Mouse (Mus musculus) hindbrain, embryonic 16.5 days (tissue): ENCODE data around the gene Crat. TPM values are rescaled to one million over a fixed set of nuclear protein-coding genes. Genes with fewer than 3 reads are reported as not detected.

ENCODE experiments used
- ATAC-seq: fragments of 200-750 bp; cut with Nextera tagmentation; 2 replicates; pipeline ENCODE4 v1.8.0; 2017; ENCODE audit warnings: moderate TSS enrichment, moderate library complexity
- H3K27ac ChIP-seq: fragments of 300-500 bp; sonication (generic); 2 replicates; pipeline ENCODE4 v1.5.1; 2014; ENCODE audit warnings: low read depth, mild to moderate bottlenecking, control low read depth, low read length, moderate library complexity
- H3K27me3 ChIP-seq: fragments of 300-500 bp; sonication (generic); replicated peaks from 2 replicates; pipeline ENCODE4 v1.6.1; 2014; ENCODE audit warnings: low read length; ENCODE audit not compliant: control insufficient read depth, insufficient read depth
- H3K36me3 ChIP-seq: fragments of 300-500 bp; sonication (generic); 2 replicates; pipeline ENCODE4 v1.6.1; 2014; ENCODE audit warnings: mild to moderate bottlenecking, low read length, moderate library complexity, mixed read lengths; ENCODE audit not compliant: control insufficient read depth, insufficient read depth
- H3K4me1 ChIP-seq: fragments of 300-500 bp; sonication (generic); 2 replicates; pipeline ENCODE4 v1.6.1; 2014; ENCODE audit warnings: low read depth, low read length; ENCODE audit not compliant: control insufficient read depth, insufficient read depth
- H3K4me2 ChIP-seq: fragments of 300-500 bp; sonication (generic); 2 replicates; pipeline ENCODE4 v1.6.1; 2014; ENCODE audit warnings: mild to moderate bottlenecking, low read length, control low read depth, moderate library complexity
- H3K4me3 ChIP-seq: fragments of 300-500 bp; sonication (generic); 2 replicates; pipeline ENCODE4 v1.5.1; 2014; ENCODE audit warnings: mild to moderate bottlenecking, low read length, control low read depth, moderate library complexity
- H3K9ac ChIP-seq: fragments of 300-500 bp; sonication (generic); 2 replicates; pipeline ENCODE4 v1.6.1; 2014; ENCODE audit warnings: low read depth, mild to moderate bottlenecking, control low read depth, low read length, moderate library complexity
- H3K9me3 ChIP-seq: fragments of 300-500 bp; sonication (generic); 2 replicates; pipeline ENCODE4 v1.6.1; 2014; ENCODE audit warnings: mild to moderate bottlenecking, low read length, moderate library complexity; ENCODE audit not compliant: control insufficient read depth
- WGBS: fragments of 180-500 bp; shearing (Covaris S2); extraction: QIAGEN DNeasy Blood & Tissue Kit; methylation state at CpG from one replicate; pipeline ENCODE4 v1.1.7; 2014; 5-methylcytosine and 5-hydroxymethylcytosine counted together
- polyA plus RNA-seq: library from polyadenylated mRNA; unstranded; fragments of >200 nt; fragmentation: Nextera tagmentation; extraction: Ambion mirVana; gene quantifications from 2 replicates; pipeline ENCODE4 v1.2.1, GENCODE M21; 2015

The Crat gene
- polyA plus RNA-seq, 1 experiment from 2014 or later: 25.4 TPM

GRCm38 (mm10) chr2:30375893-30376292 is 39.7 kb downstream of the Crat start:
- H3K4me3 ChIP-seq: no peak overlapping the region
- H3K27ac ChIP-seq: no peak overlapping the region
- WGBS: 95% methylated on average over 10 of the region's 10 CpGs
- H3K27me3 ChIP-seq: no peaks in the 10 kb centered on the region
- H3K9me3 ChIP-seq: no peaks in the 10 kb centered on the region
- no peak overlapping the region for H3K9ac ChIP-seq
- H3K36me3 ChIP-seq: peaks cover 51% of the 10 kb centered on the region
- no peak for ATAC-seq
- no peaks in the 10 kb centered on the region for H3K4me1 ChIP-seq
- H3K4me2 ChIP-seq: no peak overlapping the region

GRCm38 (mm10) chr2:30372726-30373125 is 42.9 kb downstream of the Crat start:
- WGBS: 96% methylated on average over 5 of the region's 5 CpGs
- Histone ChIP-seq H3K4me1 (no peaks in the 10 kb centered on the region), H3K4me2 (no peak overlapping the region), H3K9ac (no peak overlapping the region), H3K27ac (no peak overlapping the region), H3K9me3 (no peaks in the 10 kb centered on the region), H3K36me3 (peaks cover 65% of the 10 kb centered on the region), H3K27me3 (no peaks in the 10 kb centered on the region), H3K4me3 (no peak overlapping the region)
- no peak for ATAC-seq

GRCm38 (mm10) chr2:30371544-30371943 is 44.1 kb downstream of the Crat start:
- H3K9me3 ChIP-seq: no peaks in the 10 kb centered on the region
- H3K4me3 ChIP-seq: no peak overlapping the region
- ATAC-seq: no peak
- 93% methylated on average over 8 of the region's 8 CpGs for WGBS
- H3K4me2 ChIP-seq: no peak overlapping the region
- H3K4me1 ChIP-seq: no peaks in the 10 kb centered on the region
- H3K36me3 ChIP-seq: peaks cover 55% of the 10 kb centered on the region
- H3K27me3 ChIP-seq: no peaks in the 10 kb centered on the region
- no peak overlapping the region for H3K27ac ChIP-seq
- no peak overlapping the region for H3K9ac ChIP-seq

- no peak for ATAC-seq
- H3K4me3 ChIP-seq: no peak overlapping the region
- H3K9me3 ChIP-seq: no peaks in the 10 kb centered on the region
- no peak overlapping the region for H3K27ac ChIP-seq
- 54% methylated on average over 5 of the region's 5 CpGs for WGBS
- H3K4me2 ChIP-seq: no peak overlapping the region
- H3K4me1 ChIP-seq: peaks cover 14% of the 10 kb centered on the region
- no peaks in the 10 kb centered on the region for H3K27me3 ChIP-seq
- H3K9ac ChIP-seq: no peak overlapping the region
- H3K36me3 ChIP-seq: peaks cover 21% of the 10 kb centered on the region
Measured at GRCm38 (mm10) chr2:30366203-30366602, 49.4 kb downstream of the Crat start.

GRCm38 (mm10) chr2:30365281-30366069 is 50.1 kb downstream of the Crat start:
- H3K9ac ChIP-seq: peak overlapping the region; percentile 93
- H3K9me3 ChIP-seq: no peaks in the 10 kb centered on the region
- H3K4me1 ChIP-seq: peaks cover 14% of the 10 kb centered on the region
- H3K27ac ChIP-seq: no peak overlapping the region
- 85% methylated on average over 2 of the region's 2 CpGs for WGBS
- peaks cover 18% of the 10 kb centered on the region for H3K36me3 ChIP-seq
- ATAC-seq: no peak
- no peaks in the 10 kb centered on the region for H3K27me3 ChIP-seq
- peak overlapping the region; percentile 97 for H3K4me3 ChIP-seq
- peak overlapping the region; percentile 96 for H3K4me2 ChIP-seq

GRCm38 (mm10) chr2:30363773-30364650 is 51.6 kb downstream of the Crat start, which contains the start of gene Miga2:
TSS of gene Miga2 (plus strand) at chr2:30364233.
- Histone ChIP-seq H3K36me3 (peaks cover 8% of the 10 kb centered on the region), H3K9me3 (no peaks in the 10 kb centered on the region), H3K9ac (peak within 1 kb of the TSS; percentile 93), H3K4me2 (peak within 1 kb of the TSS; percentile 96), H3K27ac (peak within 1 kb of the TSS; percentile 84), H3K4me1 (peaks cover 14% of the 10 kb centered on the region), H3K4me3 (peak within 1 kb of the TSS; percentile 97), H3K27me3 (no peaks in the 10 kb centered on the region)
- peak; percentile 99 for ATAC-seq
- under 1% methylated on average over 44 of the region's 54 CpGs for whole genome bisulfite sequencing

- WGBS: 75% methylated on average over 5 of the region's 5 CpGs
- Histone ChIP-seq H3K4me1 (peaks cover 23% of the 10 kb centered on the region), H3K27me3 (no peaks in the 10 kb centered on the region), H3K27ac (no peak overlapping the region), H3K9ac (no peak overlapping the region), H3K4me2 (no peak overlapping the region), H3K9me3 (no peaks in the 10 kb centered on the region), H3K4me3 (no peak overlapping the region), H3K36me3 (no peaks in the 10 kb centered on the region; the same call in 1 of the 2 replicates)
- no peak for ATAC-seq
Measured at GRCm38 (mm10) chr2:30362865-30363264, 52.7 kb downstream of the Crat start.

- no peaks in the 10 kb centered on the region for H3K27me3 ChIP-seq
- peaks cover 40% of the 10 kb centered on the region for H3K4me1 ChIP-seq
- ATAC-seq: no peak
- no peaks in the 10 kb centered on the region for H3K9me3 ChIP-seq
- no peak overlapping the region for H3K9ac ChIP-seq
- no peak overlapping the region for H3K4me3 ChIP-seq
- H3K4me2 ChIP-seq: no peak overlapping the region
- H3K36me3 ChIP-seq: no peaks in the 10 kb centered on the region
- H3K27ac ChIP-seq: no peak overlapping the region
- WGBS: 57% methylated on average over 10 of the region's 10 CpGs
Measured at GRCm38 (mm10) chr2:30360626-30361025, 55.0 kb downstream of the Crat start.
